Mouse (Mus musculus) CD8-positive naive resting alpha-beta T cell, adult 57 days (primary cell): ENCODE data around the gene Sri. TPM values are rescaled to one million over a fixed set of nuclear protein-coding genes. Genes with fewer than 3 reads are reported as not detected.

Experiments used
- total RNA-seq: library from RNA; stranded (reverse); gene quantifications from one replicate; pipeline ENCODE4 v1.2.4, GENCODE M21; 2023

Gene Sri
- 246 TPM for total RNA-seq

GRCm38 (mm10) chr5:8045855-8046254, at the start of gene Sri:
Gene Sri (plus strand): TSS chr5:8046078.

Other genes starting within 250 kb of the Sri start
- 0.31 TPM for gene Steap4, start 85.6 kb upstream of the Sri start, total RNA-seq